Mouse (Mus musculus) stomach, embryonic 15.5 days (tissue): Measurements from ENCODE around the gene Lpin3. TPM values are rescaled to one million over a fixed set of nuclear protein-coding genes. Genes with fewer than 3 reads are reported as not detected.
A peak's percentile ranks its signal among the peaks of the same experiment; 100 is the strongest.

ENCODE experiments used
- ATAC-seq: fragments of 200-750 bp; cut with Nextera tagmentation; 2 replicates; pipeline ENCODE4 v1.8.0; 2017; ENCODE audit warnings: low read depth, moderate number of reproducible peaks, moderate TSS enrichment; ENCODE audit not compliant: insufficient read depth, low FRiP score
- H3K27ac ChIP-seq: fragments of 300-500 bp; sonication (generic); 2 replicates; pipeline ENCODE4 v1.5.1; 2015; ENCODE audit warnings: mild to moderate bottlenecking, inconsistent platforms
- H3K27me3 ChIP-seq: fragments of 300-500 bp; sonication (generic); replicated peaks from 2 replicates; pipeline ENCODE4 v1.6.1; 2015; ENCODE audit warnings: inconsistent platforms
- H3K36me3 ChIP-seq: fragments of 300-500 bp; sonication (generic); 2 replicates; pipeline ENCODE4 v1.6.1; 2015; ENCODE audit warnings: inconsistent platforms
- H3K4me1 ChIP-seq: fragments of 300-500 bp; sonication (generic); 2 replicates; pipeline ENCODE4 v1.6.1; 2015; ENCODE audit warnings: inconsistent platforms
- H3K4me2 ChIP-seq: fragments of 300-500 bp; sonication (generic); 2 replicates; pipeline ENCODE4 v1.6.1; 2015; ENCODE audit warnings: mild to moderate bottlenecking, inconsistent platforms
- H3K4me3 ChIP-seq: fragments of 300-500 bp; sonication (generic); replicated peaks from 2 replicates; pipeline ENCODE4 v1.5.1; 2015; ENCODE audit warnings: inconsistent platforms
- H3K9ac ChIP-seq: fragments of 300-500 bp; sonication (generic); 2 replicates; pipeline ENCODE4 v1.6.1; 2015; ENCODE audit warnings: inconsistent platforms
- H3K9me3 ChIP-seq: fragments of 300-500 bp; sonication (generic); 2 replicates; pipeline ENCODE4 v1.6.1; 2016; ENCODE audit warnings: inconsistent platforms
- WGBS: fragments of 180-500 bp; shearing (Covaris S2); methylation state at CpG from one replicate; pipeline ENCODE4 v1.1.7; 2015; 5-methylcytosine and 5-hydroxymethylcytosine counted together
- polyA plus RNA-seq: library from polyadenylated mRNA; unstranded; fragments of >200 nt; fragmentation: Nextera tagmentation; extraction: Ambion mirVana; gene quantifications from 2 replicates; pipeline ENCODE4 v1.2.1, GENCODE M21; 2015

Lpin3 gene
- polyA plus RNA-seq, 1 experiment from 2014 or later, result 8.2 TPM

- no peaks in the 10 kb centered on the region for H3K36me3 ChIP-seq
- H3K27ac ChIP-seq, result peak overlapping the region; percentile 52; the same call in 1 of the 2 replicates
- H3K9ac ChIP-seq, result no peak overlapping the region
- 83% methylated on average over 8 of the region's 8 CpGs for WGBS
- ATAC-seq, result no peak
- no peaks in the 10 kb centered on the region for H3K9me3 ChIP-seq
- H3K4me1 ChIP-seq, result peaks cover 2% of the 10 kb centered on the region; the same call in 1 of the 2 replicates
- no peak overlapping the region for H3K4me2 ChIP-seq
- H3K4me3 ChIP-seq, result no peak overlapping the region
- peaks cover 16% of the 10 kb centered on the region; the same call in 1 of the 2 replicates for H3K27me3 ChIP-seq
Observed at GRCm38 (mm10) chr2:160916714-160917113, 36.2 kb downstream of the Lpin3 start.

- Histone ChIP-seq H3K4me1 (no peaks in the 10 kb centered on the region), H3K27me3 (peaks cover 10% of the 10 kb centered on the region; the same call in 1 of the 2 replicates), H3K4me2 (no peak overlapping the region), H3K27ac (no peak overlapping the region), H3K4me3 (no peak overlapping the region), H3K9me3 (no peaks in the 10 kb centered on the region), H3K36me3 (no peaks in the 10 kb centered on the region), H3K9ac (no peak overlapping the region)
- ATAC-seq, result no peak
- 91% methylated on average over 3 of the region's 3 CpGs for WGBS
Observed at GRCm38 (mm10) chr2:160917313-160917712, 36.8 kb downstream of the Lpin3 start.

GRCm38 (mm10) chr2:160918154-160918929 lies 37.9 kb downstream of the Lpin3 start:
- no peak overlapping the region for H3K4me3 ChIP-seq
- WGBS, result 61% methylated on average over 8 of the region's 8 CpGs
- H3K4me1 ChIP-seq, result no peaks in the 10 kb centered on the region
- H3K27ac ChIP-seq, result no peak overlapping the region
- H3K9ac ChIP-seq, result no peak overlapping the region
- no peak overlapping the region for H3K4me2 ChIP-seq
- ATAC-seq, result no peak
- H3K9me3 ChIP-seq, result no peaks in the 10 kb centered on the region
- peaks cover under 1% of the 10 kb centered on the region; the same call in 1 of the 2 replicates for H3K27me3 ChIP-seq
- no peaks in the 10 kb centered on the region for H3K36me3 ChIP-seq

GRCm38 (mm10) chr2:160918930-160919215 lies 38.4 kb downstream of the Lpin3 start:
- H3K4me3 ChIP-seq, result no peak overlapping the region
- H3K9ac ChIP-seq, result no peak overlapping the region
- H3K27me3 ChIP-seq, result no peaks in the 10 kb centered on the region
- H3K9me3 ChIP-seq, result no peaks in the 10 kb centered on the region
- ATAC-seq, result no peak
- 80% methylated on average over 2 of the region's 2 CpGs for WGBS
- H3K4me2 ChIP-seq, result no peak overlapping the region
- no peaks in the 10 kb centered on the region for H3K36me3 ChIP-seq
- no peak overlapping the region for H3K27ac ChIP-seq
- H3K4me1 ChIP-seq, result no peaks in the 10 kb centered on the region

GRCm38 (mm10) chr2:160921285-160921684 lies 40.8 kb downstream of the Lpin3 start:
- Histone ChIP-seq H3K4me1 (no peaks in the 10 kb centered on the region), H3K9ac (no peak overlapping the region), H3K4me2 (no peak overlapping the region), H3K27me3 (no peaks in the 10 kb centered on the region), H3K36me3 (no peaks in the 10 kb centered on the region), H3K4me3 (no peak overlapping the region), H3K9me3 (no peaks in the 10 kb centered on the region), H3K27ac (no peak overlapping the region)
- 37% methylated on average over 3 of the region's 7 CpGs for WGBS
- ATAC-seq, result no peak; the same call in 1 of the 2 replicates

- Histone ChIP-seq H3K9me3 (no peaks in the 10 kb centered on the region), H3K27ac (no peak overlapping the region), H3K4me3 (no peak overlapping the region), H3K4me1 (no peaks in the 10 kb centered on the region), H3K4me2 (no peak overlapping the region), H3K27me3 (no peaks in the 10 kb centered on the region), H3K36me3 (no peaks in the 10 kb centered on the region), H3K9ac (no peak overlapping the region)
- ATAC-seq, result no peak
- WGBS, result 66% methylated on average over 9 of the region's 9 CpGs
Observed at GRCm38 (mm10) chr2:160925203-160925602, 44.7 kb downstream of the Lpin3 start.

GRCm38 (mm10) chr2:160931378-160931777 lies 50.9 kb downstream of the Lpin3 start:
- WGBS, result 93% methylated on average over 5 of the region's 5 CpGs
- Histone ChIP-seq H3K4me3 (no peak overlapping the region), H3K27me3 (no peaks in the 10 kb centered on the region), H3K36me3 (no peaks in the 10 kb centered on the region), H3K4me2 (no peak overlapping the region), H3K9me3 (no peaks in the 10 kb centered on the region), H3K4me1 (no peaks in the 10 kb centered on the region; the same call in 1 of the 2 replicates), H3K27ac (no peak overlapping the region), H3K9ac (no peak overlapping the region)
- ATAC-seq, result no peak

- no peaks in the 10 kb centered on the region; the same call in 1 of the 2 replicates for H3K4me1 ChIP-seq
- H3K27me3 ChIP-seq, result no peaks in the 10 kb centered on the region
- no peak for ATAC-seq
- H3K27ac ChIP-seq, result no peak overlapping the region
- H3K4me2 ChIP-seq, result no peak overlapping the region
- 46% methylated on average over 8 of the region's 8 CpGs for WGBS
- H3K9ac ChIP-seq, result no peak overlapping the region
- H3K36me3 ChIP-seq, result no peaks in the 10 kb centered on the region
- no peak overlapping the region for H3K4me3 ChIP-seq
- H3K9me3 ChIP-seq, result no peaks in the 10 kb centered on the region
Observed at GRCm38 (mm10) chr2:160932325-160932724, 51.9 kb downstream of the Lpin3 start.

- no peak overlapping the region for H3K9ac ChIP-seq
- no peaks in the 10 kb centered on the region for H3K27me3 ChIP-seq
- H3K9me3 ChIP-seq, result no peaks in the 10 kb centered on the region
- no peaks in the 10 kb centered on the region for H3K36me3 ChIP-seq
- WGBS, result 61% methylated on average over 3 of the region's 3 CpGs
- H3K4me1 ChIP-seq, result no peaks in the 10 kb centered on the region; the same call in 1 of the 2 replicates
- no peak overlapping the region for H3K4me2 ChIP-seq
- no peak overlapping the region for H3K27ac ChIP-seq
- no peak overlapping the region for H3K4me3 ChIP-seq
- ATAC-seq, result no peak
Observed at GRCm38 (mm10) chr2:160932981-160933380, 52.5 kb downstream of the Lpin3 start.

GRCm38 (mm10) chr2:160933890-160934289 lies 53.4 kb downstream of the Lpin3 start:
- Histone ChIP-seq H3K9me3 (no peaks in the 10 kb centered on the region), H3K27ac (no peak overlapping the region), H3K36me3 (no peaks in the 10 kb centered on the region), H3K27me3 (no peaks in the 10 kb centered on the region), H3K9ac (no peak overlapping the region), H3K4me2 (no peak overlapping the region), H3K4me1 (no peaks in the 10 kb centered on the region; the same call in 1 of the 2 replicates), H3K4me3 (no peak overlapping the region)
- no peak for ATAC-seq
- WGBS, result 64% methylated on average over 5 of the region's 5 CpGs

- Histone ChIP-seq H3K9ac (no peak overlapping the region), H3K4me1 (no peaks in the 10 kb centered on the region; the same call in 1 of the 2 replicates), H3K36me3 (no peaks in the 10 kb centered on the region), H3K4me2 (no peak overlapping the region), H3K27me3 (no peaks in the 10 kb centered on the region), H3K9me3 (no peaks in the 10 kb centered on the region), H3K27ac (no peak overlapping the region), H3K4me3 (no peak overlapping the region)
- ATAC-seq, result no peak
- 86% methylated on average over 4 of the region's 4 CpGs for WGBS
Observed at GRCm38 (mm10) chr2:160934451-160934850, 54.0 kb downstream of the Lpin3 start.

- 52% methylated on average over 17 of the region's 17 CpGs for WGBS
- H3K9ac ChIP-seq, result no peak overlapping the region
- H3K9me3 ChIP-seq, result no peaks in the 10 kb centered on the region
- H3K4me2 ChIP-seq, result no peak overlapping the region
- H3K27me3 ChIP-seq, result no peaks in the 10 kb centered on the region
- ATAC-seq, result no peak
- peaks cover 3% of the 10 kb centered on the region; the same call in 1 of the 2 replicates for H3K4me1 ChIP-seq
- no peaks in the 10 kb centered on the region for H3K36me3 ChIP-seq
- no peak overlapping the region for H3K4me3 ChIP-seq
- no peak overlapping the region for H3K27ac ChIP-seq
Observed at GRCm38 (mm10) chr2:160940930-160941709, 60.6 kb downstream of the Lpin3 start.
